Mouse (Mus musculus) heart, postnatal 0 days (tissue): ENCODE measurements around the gene Wdr25.

ENCODE experiments used
- CTCF ChIP-seq: IDR thresholded peaks from 2 replicates; pipeline ENCODE4 v1.5.1; 2016; ENCODE audit warnings: antibody characterized with exemption, control low read depth, low read depth
- EP300 ChIP-seq: IDR thresholded peaks from 2 replicates; pipeline ENCODE4 v1.6.1; 2016; ENCODE audit warnings: antibody characterized with exemption, low read depth

GRCm38 (mm10) chr12:108940255-108940654, 46.8 kb downstream of the Wdr25 start:
- TF ChIP-seq CTCF (no peak), EP300 (no peak)
